ENCODE assay signal across 8 mouse cellular contexts in genomic region chr7:138908768-138909276, GRCm38 (mm10). TPM values are rescaled to one million over a fixed set of nuclear protein-coding genes. Genes with fewer than 3 reads are reported as not detected.
DNase-seq lines count a peak whose midpoint lies in the region; ATAC-seq and TF ChIP-seq lines count a peak whose summit lies in the region.

No protein-coding gene starts in this region.

- TF ChIP-seq POLR2A in olfactory bulb, adult 2 months (IDR thresholded peaks at IDR 0.05; ENCODE audit: insufficient read depth, low read depth, low read length) = no peak

- no peak for DNase-seq in lung, embryonic 14.5 days
- DNase-seq in lung, postnatal 36 days = no peak
- DNase-seq in embryonic facial prominence, embryonic 11.5 days (ENCODE audit: low spot score) = peak; percentile 41
- no peak for DNase-seq in cerebellum, postnatal 25 days
- no peak for DNase-seq in right cerebral cortex, postnatal 14 days
- DNase-seq in spleen, postnatal 4 days (ENCODE audit: low spot score in 2 of 2) = no peak

- peak overlapping the region; percentile 84 for H3K9ac ChIP-seq in lung, embryonic 14.5 days
- H3K9ac ChIP-seq in embryonic facial prominence, embryonic 11.5 days (replicated peaks; ENCODE audit: low read length) = peak overlapping the region; percentile 82
- H3K9ac ChIP-seq in intestine, embryonic 16.5 days (ENCODE audit: low read depth, low read length) = peak overlapping the region; percentile 85

- H3K27me3 ChIP-seq in lung, embryonic 14.5 days (ENCODE audit: insufficient read depth, low read length) = no peaks in the 10 kb centered on the region
- no peaks in the 10 kb centered on the region for H3K27me3 ChIP-seq in embryonic facial prominence, embryonic 11.5 days (ENCODE audit: control insufficient read depth, insufficient read depth, low read length)
- no peaks in the 10 kb centered on the region for H3K27me3 ChIP-seq in intestine, embryonic 16.5 days (replicated peaks; ENCODE audit: control insufficient read depth, insufficient read depth, low read length)

- H3K4me1 ChIP-seq in lung, embryonic 14.5 days (ENCODE audit: insufficient read depth) = peaks cover 7% of the 10 kb centered on the region; the same call in 1 of the 2 replicates
- H3K4me1 ChIP-seq in embryonic facial prominence, embryonic 11.5 days (ENCODE audit: control insufficient read depth, insufficient read depth, low read length) = no peaks in the 10 kb centered on the region; the same call in none of the 2 replicates
- peaks cover 27% of the 10 kb centered on the region for H3K4me1 ChIP-seq in intestine, embryonic 16.5 days (ENCODE audit: control insufficient read depth, insufficient read depth, low read length)
- peaks cover 14% of the 10 kb centered on the region for H3K4me1 ChIP-seq in olfactory bulb, adult 2 months (ENCODE audit: control insufficient read depth, insufficient read depth, low read length)

- H3K9me3 ChIP-seq in lung, embryonic 14.5 days (ENCODE audit: low read depth, low read length) = no peaks in the 10 kb centered on the region
- H3K9me3 ChIP-seq in embryonic facial prominence, embryonic 11.5 days (replicated peaks; ENCODE audit: control insufficient read depth, low read length) = no peaks in the 10 kb centered on the region
- no peaks in the 10 kb centered on the region for H3K9me3 ChIP-seq in intestine, embryonic 16.5 days (ENCODE audit: control insufficient read depth, low read length)

- WGBS in lung, embryonic 14.5 days = 6% methylated on average over 10 of the region's 10 CpGs
- WGBS in embryonic facial prominence, embryonic 11.5 days = 5% methylated on average over 10 of the region's 10 CpGs
- 7% methylated on average over 10 of the region's 10 CpGs for WGBS in intestine, embryonic 16.5 days
- WGBS in olfactory bulb, adult 2 months = 13% methylated on average over 10 of the region's 10 CpGs

- ATAC-seq in lung, embryonic 14.5 days (ENCODE audit: insufficient read depth) = no peak
- peak; percentile 61 for ATAC-seq in embryonic facial prominence, embryonic 11.5 days (replicated peaks; ENCODE audit: insufficient number of reproducible peaks, low FRiP score, low TSS enrichment, low read depth)
- no peak for ATAC-seq in intestine, embryonic 16.5 days

- no peaks in the 10 kb centered on the region for H3K36me3 ChIP-seq in lung, embryonic 14.5 days (ENCODE audit: insufficient read depth)
- H3K36me3 ChIP-seq in embryonic facial prominence, embryonic 11.5 days (replicated peaks; ENCODE audit: control insufficient read depth, insufficient read depth, low read depth, low read length) = no peaks in the 10 kb centered on the region
- no peaks in the 10 kb centered on the region for H3K36me3 ChIP-seq in intestine, embryonic 16.5 days (ENCODE audit: control insufficient read depth, insufficient read depth, low read length)

- H3K4me2 ChIP-seq in lung, embryonic 14.5 days = peak overlapping the region; percentile 76
- H3K4me2 ChIP-seq in embryonic facial prominence, embryonic 11.5 days (ENCODE audit: low read depth, low read length) = peak overlapping the region; percentile 71
- peak overlapping the region; percentile 85 for H3K4me2 ChIP-seq in intestine, embryonic 16.5 days (ENCODE audit: low read depth, low read length)

- peak overlapping the region; percentile 69 for H3K4me3 ChIP-seq in lung, embryonic 14.5 days (ENCODE audit: low read depth, low read length)
- H3K4me3 ChIP-seq in embryonic facial prominence, embryonic 11.5 days (ENCODE audit: low read depth, low read length) = peak overlapping the region; percentile 72
- peak overlapping the region; percentile 68 for H3K4me3 ChIP-seq in intestine, embryonic 16.5 days (ENCODE audit: low read length)
- peak overlapping the region; percentile 95 for H3K4me3 ChIP-seq in olfactory bulb, adult 2 months (ENCODE audit: insufficient read depth, low read depth, low read length)

- peak overlapping the region; percentile 74 for H3K27ac ChIP-seq in lung, embryonic 14.5 days (ENCODE audit: low read depth)
- H3K27ac ChIP-seq in embryonic facial prominence, embryonic 11.5 days (replicated peaks; ENCODE audit: low read depth, low read length) = no peak overlapping the region
- peak overlapping the region; percentile 63 for H3K27ac ChIP-seq in intestine, embryonic 16.5 days (ENCODE audit: low read length)
- H3K27ac ChIP-seq in olfactory bulb, adult 2 months (ENCODE audit: insufficient read depth, low read depth, low read length) = peak overlapping the region; percentile 67; the same call in 1 of the 2 replicates

- TF ChIP-seq CTCF in lung, embryonic 14.5 days (IDR thresholded peaks at IDR 0.05; ENCODE audit: low read depth) = no peak
- TF ChIP-seq CTCF in olfactory bulb, adult 2 months (IDR thresholded peaks at IDR 0.05; ENCODE audit: insufficient read depth, low read depth, low read length) = no peak

RNA-seq across cellular contexts. Expression of gene Bnip3, which starts 0.5 kb away (rescaled TPM):
- polyA plus RNA-seq in lung, embryonic 14.5 days (2014; fragmentation: Nextera tagmentation; extraction: Ambion mirVana) = 76.5 and 94.8 TPM in 2 replicates
- 110 and 111 TPM in 2 replicates for polyA plus RNA-seq in embryonic facial prominence, embryonic 11.5 days (2014; fragmentation: Nextera tagmentation; extraction: Ambion mirVana)
- 192 and 195 TPM in 2 replicates for polyA plus RNA-seq in intestine, embryonic 16.5 days (2015; fragmentation: Nextera tagmentation; extraction: Ambion mirVana)
- polyA plus RNA-seq in olfactory bulb, adult 2 months (2012; ENCODE audit: insufficient read depth, insufficient read length, low replicate concordance, missing spikeins) = not detected in 2 replicates

RNA-seq across cellular contexts. Expression of gene Jakmip3, which starts 31.7 kb away (rescaled TPM):
- polyA plus RNA-seq in lung, embryonic 14.5 days (2014; fragmentation: Nextera tagmentation; extraction: Ambion mirVana) = not detected in 2 replicates
- 0.80 and 1.1 TPM in 2 replicates for polyA plus RNA-seq in embryonic facial prominence, embryonic 11.5 days (2014; fragmentation: Nextera tagmentation; extraction: Ambion mirVana)
- polyA plus RNA-seq in intestine, embryonic 16.5 days (2015; fragmentation: Nextera tagmentation; extraction: Ambion mirVana) = 0.10 and 0.15 TPM in 2 replicates
- polyA plus RNA-seq in olfactory bulb, adult 2 months (2012; ENCODE audit: insufficient read depth, insufficient read length, low replicate concordance, missing spikeins) = not detected in 2 replicates

Comparison
In these comparisons a context has a peak if more than half of its experiments do, and no peak if none do; other contexts are left out.
1. RNA of gene Bnip3, which starts 0.5 kb away (polyA plus RNA-seq): 192 to 195 TPM in intestine, embryonic 16.5 days, 110 to 111 TPM in embryonic facial prominence, embryonic 11.5 days and 76.5 to 94.8 TPM in lung, embryonic 14.5 days; not detected in olfactory bulb, adult 2 months; every median in the first group is over 10 times any median in the second.
2. Peak in every context shown above with its lines, with median percentiles within 50 percentile points of each other: H3K4me2 ChIP-seq, H3K4me3 ChIP-seq and H3K9ac ChIP-seq.